8 mouse cellular contexts compared by ENCODE assay signal in genomic region chr9:120893435-120893834, GRCm38 (mm10). TPM values are rescaled to one million over a fixed set of nuclear protein-coding genes. Genes with fewer than 3 reads are reported as not detected.
DNase-seq lines count a peak whose midpoint lies in the region; ATAC-seq lines count a peak whose summit lies in the region.

No protein-coding gene starts in this region.

- no peak overlapping the region for H3K27ac ChIP-seq in midbrain, embryonic 15.5 days

- H3K27me3 ChIP-seq in midbrain, embryonic 15.5 days (replicated peaks) = no peaks in the 10 kb centered on the region

- 93% methylated on average over 11 of the region's 11 CpGs for WGBS in midbrain, embryonic 15.5 days

- H3K36me3 ChIP-seq in midbrain, embryonic 15.5 days (replicated peaks) = no peaks in the 10 kb centered on the region

- no peak overlapping the region for H3K9ac ChIP-seq in midbrain, embryonic 15.5 days

- no peak for ATAC-seq in midbrain, embryonic 15.5 days (replicated peaks)

- no peaks in the 10 kb centered on the region for H3K4me1 ChIP-seq in midbrain, embryonic 15.5 days

- H3K4me3 ChIP-seq in midbrain, embryonic 15.5 days = no peak overlapping the region

- no peak overlapping the region for H3K4me2 ChIP-seq in midbrain, embryonic 15.5 days

- DNase-seq in NIH3T3 (ENCODE audit: low read depth) = peak; percentile 11
- DNase-seq in fat pad, adult 2 months (ENCODE audit: extremely low read depth, low read depth, low spot score) = peak; percentile 14
- DNase-seq in kidney, postnatal 14 days = peak; percentile 30
- peak; percentile 26 for DNase-seq in lung, postnatal 25 days (ENCODE audit: low spot score)
- DNase-seq in right cerebral cortex, postnatal 14 days = no peak
- no peak for DNase-seq in gastrocnemius, postnatal 25 days
- DNase-seq in layer of hippocampus, adult 9-10 months (ENCODE audit: low spot score) = no peak

- no peaks in the 10 kb centered on the region for H3K9me3 ChIP-seq in midbrain, embryonic 15.5 days

RNA-seq across cellular contexts. Expression of gene Ctnnb1, which starts 35.6 kb away (rescaled TPM):
- 517 and 532 TPM in 2 replicates for polyA plus RNA-seq in midbrain, embryonic 15.5 days (2015; fragmentation: Nextera tagmentation; extraction: Ambion mirVana)
- 100 to 1,000 TPM; 215 to 220 TPM for total RNA-seq in gastrocnemius, postnatal 25 days (2021)

Comparison
In these comparisons a context has a peak if more than half of its experiments do, and no peak if none do; other contexts are left out.
1. DNase-seq: peak in NIH3T3 (single experiment), fat pad, adult 2 months (single experiment), kidney, postnatal 14 days (single experiment) and lung, postnatal 25 days (single experiment); none in right cerebral cortex, postnatal 14 days (single experiment), gastrocnemius, postnatal 25 days (single experiment) and layer of hippocampus, adult 9-10 months (single experiment).